Mouse (Mus musculus) liver, postnatal 0 days (tissue): ENCODE measurements around the gene Eif4g2.

ENCODE experiments used
- CTCF ChIP-seq: sonication (generic); IDR thresholded peaks from 2 replicates; pipeline ENCODE4 v1.5.1; 2016; ENCODE audit warnings: antibody characterized with exemption, low read depth
- EP300 ChIP-seq: IDR thresholded peaks from 2 replicates; pipeline ENCODE4 v1.6.1; 2016; ENCODE audit warnings: antibody characterized with exemption, low read depth, mild to moderate bottlenecking

DNA sequence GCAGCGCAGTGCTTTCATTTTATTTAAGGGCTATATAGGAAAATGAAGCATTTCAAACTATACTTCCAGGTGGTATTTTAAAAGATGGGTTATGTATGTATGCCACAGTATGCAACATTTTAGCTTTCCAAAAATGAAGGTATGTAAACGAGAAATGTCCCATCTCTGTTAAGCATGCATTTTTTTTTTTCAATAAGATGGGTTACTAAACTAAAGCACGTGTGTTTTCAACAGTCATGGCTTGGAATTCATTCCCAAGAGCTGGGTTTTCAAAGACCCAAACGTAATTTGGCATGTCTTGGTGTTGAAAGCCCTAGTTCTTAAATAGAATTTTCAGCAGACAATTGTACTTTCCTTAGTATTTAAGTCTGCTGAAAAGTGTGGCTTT is 897 bp upstream of the Eif4g2 start:
- TF ChIP-seq CTCF (no peak), EP300 (no peak)
